Mouse (Mus musculus) urinary bladder, adult 2 months (tissue): ENCODE data around the gene Art2b. TPM values are rescaled to one million over a fixed set of nuclear protein-coding genes. Genes with fewer than 3 reads are reported as not detected.
"Not testable (repeated sequence)": the region's sequence is repeated elsewhere in the genome, so short reads cannot be mapped to it uniquely, and the experiment has no call there.

Experiments used
- DNase-seq: peaks from one replicate; pipeline ENCODE4 v3.0.0; 2022; ENCODE audit warnings: low spot score
- polyA plus RNA-seq: library from polyadenylated mRNA; depleted of rRNA; stranded (reverse); fragments of >200 nt; gene quantifications from 2 replicates; pipeline ENCODE4 v1.2.3, GENCODE M21; 2012; rRNA removed

Art2b gene
- polyA plus RNA-seq, result 0.19 and 0.29 TPM in 2 replicates

GRCm38 (mm10) chr7:101585408-101585807, at the start of gene Art2b:
Gene Art2b, minus strand, starts transcription at chr7:101585600.
- no peak for DNase-seq

GRCm38 (mm10) chr7:101634513-101634912, 49.1 kb upstream of the Art2b start:
- DNase-seq, result no peak

- no peak for DNase-seq
These were observed 48.3 kb upstream of the Art2b start for GRCm38 (mm10) chr7:101633629-101634177.

DNA sequence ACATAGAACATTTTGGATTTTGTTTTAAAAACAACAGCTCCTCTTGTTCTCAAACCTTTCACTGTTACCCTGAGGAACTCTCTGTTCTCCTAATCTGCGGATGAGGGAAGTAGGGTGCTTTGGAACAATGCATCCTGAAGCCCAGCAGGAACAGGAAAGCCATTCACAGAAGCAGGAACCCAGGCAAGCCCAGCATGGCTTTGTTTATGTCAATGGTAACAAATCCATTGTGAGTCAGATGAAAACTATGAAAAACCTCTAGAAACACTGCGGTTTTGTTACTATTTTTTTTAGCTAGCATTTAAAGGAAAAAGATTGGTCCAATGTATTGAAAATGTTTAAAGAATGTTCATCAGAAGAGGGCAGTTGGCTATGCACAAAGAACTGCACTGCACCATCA, 43.1 kb upstream of the Art2b start:
- no peak for DNase-seq

- DNase-seq, result not testable (repeated sequence)
These were observed 41.8 kb upstream of the Art2b start for GRCm38 (mm10) chr7:101627166-101627565.

- DNase-seq, result no peak
These were observed 38.9 kb upstream of the Art2b start for GRCm38 (mm10) chr7:101624283-101624682.

GRCm38 (mm10) chr7:101621861-101622260, 36.5 kb upstream of the Art2b start:
- not testable (repeated sequence) for DNase-seq

- DNase-seq, result no peak
These were observed 35.0 kb upstream of the Art2b start for GRCm38 (mm10) chr7:101620373-101620772.

- DNase-seq, result no peak
These were observed 32.9 kb upstream of the Art2b start for GRCm38 (mm10) chr7:101618273-101618672.

- no peak for DNase-seq
These were observed 32.2 kb upstream of the Art2b start for GRCm38 (mm10) chr7:101617438-101618165.

- DNase-seq, result no peak
These were observed 30.9 kb upstream of the Art2b start for GRCm38 (mm10) chr7:101616136-101616835.

DNA sequence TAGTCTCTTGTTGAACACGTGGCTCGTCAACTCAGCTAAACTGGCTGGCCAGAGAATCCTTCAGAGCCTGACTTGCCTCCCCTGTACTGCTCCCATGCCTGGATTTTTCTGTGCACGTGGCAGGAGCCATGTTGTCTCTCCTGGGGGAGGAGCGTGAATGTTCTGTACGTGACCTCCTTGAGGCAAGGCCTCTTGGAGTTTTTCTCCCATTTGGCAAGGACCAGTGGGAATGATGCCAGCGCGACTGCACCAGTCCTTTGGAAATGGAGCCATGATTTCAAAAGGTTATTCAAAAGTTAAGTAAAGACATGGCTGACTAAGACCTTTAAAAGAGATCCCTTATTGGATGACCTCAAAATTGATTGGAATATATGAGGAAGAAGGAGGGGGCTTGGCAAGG, 30.0 kb upstream of the Art2b start:
- DNase-seq, result no peak

GRCm38 (mm10) chr7:101612786-101613527, 27.6 kb upstream of the Art2b start:
- DNase-seq, result not testable (repeated sequence)

- no peak for DNase-seq
These were observed 22.4 kb upstream of the Art2b start for GRCm38 (mm10) chr7:101607845-101608244.

GRCm38 (mm10) chr7:101600406-101600805, 15.0 kb upstream of the Art2b start:
- DNase-seq, result no peak

DNA sequence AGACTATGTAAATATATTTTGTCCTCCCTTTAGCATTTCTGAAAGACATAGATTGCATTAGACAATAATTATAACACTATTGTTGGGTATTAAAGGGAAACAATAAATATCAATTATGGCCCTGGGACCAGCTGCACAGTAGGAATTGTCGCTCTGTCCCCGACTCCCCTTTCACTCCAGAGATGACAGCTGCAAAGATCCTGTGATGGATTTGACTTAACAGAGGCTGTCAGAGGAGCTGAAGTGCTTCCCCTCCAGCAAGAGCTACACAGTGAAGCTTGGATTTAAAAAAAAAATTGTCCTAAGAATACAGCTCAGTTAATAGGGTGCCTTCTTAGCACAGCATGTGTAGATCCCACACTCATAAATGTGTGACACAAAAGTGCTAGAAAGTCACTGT, 13.1 kb upstream of the Art2b start:
- no peak for DNase-seq

- DNase-seq, result no peak
These were observed 9.6 kb upstream of the Art2b start for GRCm38 (mm10) chr7:101594969-101595368.

- not testable (repeated sequence) for DNase-seq
These were observed 1.1 kb downstream of the Art2b start for GRCm38 (mm10) chr7:101584271-101584670.

DNA sequence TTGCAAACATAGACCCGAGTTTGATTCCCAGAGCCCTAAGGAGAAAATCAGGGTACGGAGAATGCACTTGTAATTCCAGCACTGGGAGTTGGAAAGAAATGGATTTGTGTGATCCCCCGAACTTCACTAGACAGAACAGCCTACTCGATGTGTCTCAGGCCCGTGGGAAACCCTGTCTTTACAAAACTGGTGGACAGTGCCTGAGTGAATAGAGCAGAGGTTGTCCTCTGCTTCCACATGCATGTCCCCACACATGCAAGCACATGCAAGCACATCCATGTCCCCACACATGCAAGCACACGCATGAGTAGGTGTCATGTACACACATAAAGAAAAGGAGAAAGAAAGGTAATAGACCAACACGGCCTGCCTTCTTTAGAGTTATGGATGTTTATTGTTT, 3.4 kb downstream of the Art2b start:
- no peak for DNase-seq

GRCm38 (mm10) chr7:101580863-101581262, 4.5 kb downstream of the Art2b start:
- not testable (repeated sequence) for DNase-seq

DNA sequence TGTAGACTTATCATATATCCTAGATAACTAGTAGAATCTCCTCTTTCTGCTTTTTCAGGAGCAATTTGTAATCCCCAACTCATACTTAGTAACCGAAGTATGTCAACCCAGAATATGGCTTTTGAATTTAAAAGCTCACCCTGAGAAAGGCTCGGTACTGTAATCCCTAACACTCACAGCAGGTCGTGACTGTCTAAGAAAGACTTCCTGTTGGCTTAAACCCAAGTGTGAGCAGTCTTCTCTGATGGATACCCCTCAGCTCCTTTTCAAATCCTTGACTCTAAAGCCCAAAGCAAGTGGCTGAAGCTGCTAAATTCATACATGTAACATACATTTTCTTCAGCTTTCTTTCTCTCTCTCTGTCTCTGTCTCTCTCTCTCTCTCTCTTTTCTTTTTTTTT, 11.0 kb downstream of the Art2b start:
- no peak for DNase-seq

GRCm38 (mm10) chr7:101573636-101574035, 11.8 kb downstream of the Art2b start:
- not testable (repeated sequence) for DNase-seq
